Mouse (Mus musculus): ENCODE measurements around the gene Itga10. TPM values are rescaled to one million over a fixed set of nuclear protein-coding genes. Genes with fewer than 3 reads are reported as not detected.

Itga10 gene
- total RNA-seq, 2 experiments from 2014 or later, result 1.1 to 2.5 TPM

Other genes with a start within 250 kb of the Itga10 start
- gene BC107364, start 193.3 kb upstream of the Itga10 start, total RNA-seq (2021), result not detected
- gene Hfe2, start 120.4 kb upstream of the Itga10 start, total RNA-seq (2021), result under 1 TPM in 1 of 2 experiments, not detected in 1; 0.16 TPM
- gene Txnip, start 87.6 kb upstream of the Itga10 start, total RNA-seq (2021), result 10 to 100 TPM; 48.3 to 49.8 TPM
- not detected for gene Gm16253, start 68.6 kb upstream of the Itga10 start, total RNA-seq (2021)
- 10 to 100 TPM; 26.7 to 29.7 TPM for gene Polr3gl, start 51.4 kb upstream of the Itga10 start, total RNA-seq (2021)
- 10 to 100 TPM; 45.9 to 51.8 TPM for gene Ankrd34a, start 48.9 kb upstream of the Itga10 start, total RNA-seq (2021)
- 10 to 100 TPM; 31.6 to 32.8 TPM for gene Lix1l, start 44.4 kb upstream of the Itga10 start, total RNA-seq (2021)
- 10 to 100 TPM; 51.9 to 52.5 TPM for gene Rbm8a, start 15.7 kb upstream of the Itga10 start, total RNA-seq (2021)
- gene Pex11b, start 10.2 kb upstream of the Itga10 start, total RNA-seq (2021), result 10 to 100 TPM; 48.1 to 49.8 TPM
- under 1 TPM; 0.10 to 0.44 TPM for gene Gm42957, start 10.1 kb upstream of the Itga10 start, total RNA-seq (2021)
- gene Ankrd35, start 24.5 kb downstream of the Itga10 start, total RNA-seq (2021), result 1 to 10 TPM; 6.4 to 6.5 TPM
- gene Pias3, start 50.8 kb downstream of the Itga10 start, total RNA-seq (2021), result 10 to 100 TPM; 28.1 to 30.0 TPM
- 10 to 100 TPM; 12.1 to 14.6 TPM for gene Nudt17, start 63.0 kb downstream of the Itga10 start, total RNA-seq (2021)
- gene Polr3c, start 82.0 kb downstream of the Itga10 start, total RNA-seq (2021), result 10 to 100 TPM; 25.5 to 26.3 TPM
- 10 to 100 TPM; 59.6 to 60.9 TPM for gene Rnf115, start 82.1 kb downstream of the Itga10 start, total RNA-seq (2021)
- under 1 TPM; 0.29 to 0.58 TPM for gene Pdzk1, start 183.7 kb downstream of the Itga10 start, total RNA-seq (2021)
- not detected for gene Cd160, start 183.8 kb downstream of the Itga10 start, total RNA-seq (2021)

Measured in layer of hippocampus, postnatal 14 days (tissue).